Mouse (Mus musculus) heart, embryonic 16.5 days (tissue): Measurements from ENCODE around the gene Sipa1l2. TPM values are rescaled to one million over a fixed set of nuclear protein-coding genes. Genes with fewer than 3 reads are reported as not detected.

ENCODE experiments used
- ATAC-seq: fragments of 200-750 bp; cut with Nextera tagmentation; replicated peaks from 2 replicates; pipeline ENCODE4 v1.8.0; 2017; ENCODE audit warnings: moderate number of reproducible peaks; ENCODE audit not compliant: insufficient read depth, low FRiP score; ENCODE audit errors: extremely low read depth
- H3K27ac ChIP-seq: fragments of 300-500 bp; sonication (generic); 2 replicates; pipeline ENCODE4 v1.5.1; 2014; ENCODE audit warnings: mild to moderate bottlenecking, low read length, control low read depth, moderate library complexity
- H3K27me3 ChIP-seq: fragments of 300-500 bp; sonication (generic); 2 replicates; pipeline ENCODE4 v1.6.1; 2014; ENCODE audit warnings: low read length, mixed read lengths; ENCODE audit not compliant: control insufficient read depth, insufficient read depth
- H3K36me3 ChIP-seq: fragments of 300-500 bp; sonication (generic); 2 replicates; pipeline ENCODE4 v1.6.1; 2014; ENCODE audit not compliant: control insufficient read depth, insufficient read depth
- H3K4me1 ChIP-seq: fragments of 300-500 bp; sonication (generic); 2 replicates; pipeline ENCODE4 v1.6.1; 2014; ENCODE audit warnings: low read length, mixed read lengths; ENCODE audit not compliant: control insufficient read depth, insufficient read depth
- H3K4me2 ChIP-seq: fragments of 300-500 bp; sonication (generic); 2 replicates; pipeline ENCODE4 v1.6.1; 2014; ENCODE audit warnings: low read depth, mild to moderate bottlenecking, control low read depth, low read length
- H3K4me3 ChIP-seq: fragments of 300-500 bp; sonication (generic); 2 replicates; pipeline ENCODE4 v1.5.1; 2014; ENCODE audit warnings: mild to moderate bottlenecking, control low read depth, low read length
- H3K9ac ChIP-seq: fragments of 300-500 bp; sonication (generic); 2 replicates; pipeline ENCODE4 v1.6.1; 2014; ENCODE audit warnings: low read length, control low read depth
- H3K9me3 ChIP-seq: fragments of 300-500 bp; sonication (generic); replicated peaks from 2 replicates; pipeline ENCODE4 v1.6.1; 2016; ENCODE audit warnings: low read length; ENCODE audit not compliant: control insufficient read depth
- WGBS: fragments of 180-500 bp; shearing (Covaris S2); extraction: QIAGEN DNeasy Blood & Tissue Kit; methylation state at CpG from one replicate; pipeline ENCODE4 v1.1.7; 2014; 5-methylcytosine and 5-hydroxymethylcytosine counted together
- polyA plus RNA-seq: library from polyadenylated mRNA; unstranded; fragments of >200 nt; fragmentation: Nextera tagmentation; extraction: Ambion mirVana; gene quantifications from 2 replicates; pipeline ENCODE4 v1.2.1, GENCODE M21; 2015

Sipa1l2 gene
- polyA plus RNA-seq, 1 experiment from 2014 or later: 19.9 TPM

- WGBS: 87% methylated on average over 7 of the region's 7 CpGs
Observed at GRCm38 (mm10) chr8:125586587-125586986, 17.0 kb upstream of the Sipa1l2 start.

GRCm38 (mm10) chr8:125584276-125584675 is 14.7 kb upstream of the Sipa1l2 start:
- peak; percentile 41; the same call in 1 of the 2 replicates for ATAC-seq
- H3K9ac ChIP-seq: no peak overlapping the region
- no peaks in the 10 kb centered on the region for H3K36me3 ChIP-seq
- no peaks in the 10 kb centered on the region for H3K27me3 ChIP-seq
- H3K27ac ChIP-seq: no peak overlapping the region
- no peaks in the 10 kb centered on the region for H3K9me3 ChIP-seq
- H3K4me3 ChIP-seq: no peak overlapping the region
- no peak overlapping the region for H3K4me2 ChIP-seq
- peaks cover 4% of the 10 kb centered on the region; the same call in 1 of the 2 replicates for H3K4me1 ChIP-seq
- 38% methylated on average over 3 of the region's 3 CpGs for WGBS

More at GRCm38 (mm10) chr8:125586587-125586986, 17.0 kb upstream of the Sipa1l2 start:
- Histone ChIP-seq H3K4me3 (no peak overlapping the region), H3K4me1 (peaks cover 4% of the 10 kb centered on the region; the same call in 1 of the 2 replicates), H3K4me2 (no peak overlapping the region), H3K36me3 (no peaks in the 10 kb centered on the region), H3K27ac (no peak overlapping the region), H3K9ac (no peak overlapping the region), H3K27me3 (no peaks in the 10 kb centered on the region), H3K9me3 (no peaks in the 10 kb centered on the region)
- no peak for ATAC-seq

- ATAC-seq: no peak
- peaks cover 4% of the 10 kb centered on the region; the same call in 1 of the 2 replicates for H3K4me1 ChIP-seq
- no peak overlapping the region for H3K9ac ChIP-seq
- no peak overlapping the region for H3K27ac ChIP-seq
- no peak overlapping the region for H3K4me3 ChIP-seq
- H3K4me2 ChIP-seq: no peak overlapping the region
- no peaks in the 10 kb centered on the region for H3K27me3 ChIP-seq
- peaks cover 5% of the 10 kb centered on the region; the same call in 1 of the 2 replicates for H3K9me3 ChIP-seq
- WGBS: 91% methylated on average over 5 of the region's 5 CpGs
- no peaks in the 10 kb centered on the region for H3K36me3 ChIP-seq
Observed at GRCm38 (mm10) chr8:125580426-125580825, 10.8 kb upstream of the Sipa1l2 start.

GRCm38 (mm10) chr8:125576127-125576526 is 6.5 kb upstream of the Sipa1l2 start:
- Histone ChIP-seq H3K4me1 (no peaks in the 10 kb centered on the region), H3K9me3 (peaks cover 6% of the 10 kb centered on the region), H3K27me3 (no peaks in the 10 kb centered on the region), H3K27ac (no peak overlapping the region), H3K36me3 (no peaks in the 10 kb centered on the region), H3K4me3 (no peak overlapping the region), H3K4me2 (no peak overlapping the region), H3K9ac (no peak overlapping the region)
- WGBS: 73% methylated on average over 4 of the region's 4 CpGs
- no peak for ATAC-seq

- H3K27me3 ChIP-seq: no peaks in the 10 kb centered on the region
- H3K9ac ChIP-seq: no peak overlapping the region
- no peak overlapping the region for H3K4me3 ChIP-seq
- no peaks in the 10 kb centered on the region for H3K36me3 ChIP-seq
- peaks cover 9% of the 10 kb centered on the region for H3K9me3 ChIP-seq
- ATAC-seq: no peak
- H3K27ac ChIP-seq: no peak overlapping the region
- H3K4me2 ChIP-seq: no peak overlapping the region
- H3K4me1 ChIP-seq: peaks cover 6% of the 10 kb centered on the region; the same call in 1 of the 2 replicates
- WGBS: 34% methylated on average over 4 of the region's 4 CpGs
Observed at GRCm38 (mm10) chr8:125574280-125574679, 4.7 kb upstream of the Sipa1l2 start.

GRCm38 (mm10) chr8:125572246-125572645 is 2.6 kb upstream of the Sipa1l2 start:
- no peak for ATAC-seq
- Histone ChIP-seq H3K4me2 (no peak overlapping the region), H3K36me3 (no peaks in the 10 kb centered on the region), H3K4me1 (peaks cover 16% of the 10 kb centered on the region), H3K27ac (no peak overlapping the region), H3K27me3 (no peaks in the 10 kb centered on the region), H3K9ac (no peak overlapping the region), H3K9me3 (peaks cover 4% of the 10 kb centered on the region; the same call in 1 of the 2 replicates), H3K4me3 (no peak overlapping the region)
- WGBS: 94% methylated on average over 4 of the region's 4 CpGs

- peak overlapping the region; percentile 96; the same call in 1 of the 2 replicates for H3K4me2 ChIP-seq
- no peak overlapping the region; the same call in 1 of the 2 replicates for H3K4me3 ChIP-seq
Observed at GRCm38 (mm10) chr8:125570835-125571465, 1.3 kb upstream of the Sipa1l2 start.

GRCm38 (mm10) chr8:125570389-125570788 is 781 bp upstream of the Sipa1l2 start:
- Histone ChIP-seq H3K9me3 (peaks cover 4% of the 10 kb centered on the region; the same call in 1 of the 2 replicates), H3K27me3 (no peaks in the 10 kb centered on the region), H3K4me3 (peak overlapping the region; percentile 69), H3K9ac (peak overlapping the region; percentile 85), H3K36me3 (no peaks in the 10 kb centered on the region), H3K4me1 (peaks cover 27% of the 10 kb centered on the region), H3K4me2 (peak overlapping the region; percentile 96), H3K27ac (peak overlapping the region; percentile 87)
- WGBS: 9% methylated on average over 13 of the region's 13 CpGs
- ATAC-seq: no peak; the same call in 1 of the 2 replicates

More at GRCm38 (mm10) chr8:125570835-125571465, 1.3 kb upstream of the Sipa1l2 start:
- H3K9ac ChIP-seq: no peak overlapping the region; the same call in 1 of the 2 replicates
- H3K9me3 ChIP-seq: peaks cover 4% of the 10 kb centered on the region; the same call in 1 of the 2 replicates
- peaks cover 27% of the 10 kb centered on the region for H3K4me1 ChIP-seq
- WGBS: 70% methylated on average over 12 of the region's 12 CpGs
- H3K27me3 ChIP-seq: no peaks in the 10 kb centered on the region
- no peak for ATAC-seq
- H3K36me3 ChIP-seq: no peaks in the 10 kb centered on the region
- H3K27ac ChIP-seq: no peak overlapping the region

GRCm38 (mm10) chr8:125568851-125569532 is 616 bp downstream of the Sipa1l2 start:
- H3K4me1 ChIP-seq: peaks cover 33% of the 10 kb centered on the region
- H3K36me3 ChIP-seq: no peaks in the 10 kb centered on the region
- peaks cover 4% of the 10 kb centered on the region; the same call in 1 of the 2 replicates for H3K9me3 ChIP-seq
- H3K27ac ChIP-seq: peak overlapping the region; percentile 77
- no peaks in the 10 kb centered on the region for H3K27me3 ChIP-seq
- peak overlapping the region; percentile 86 for H3K4me3 ChIP-seq
- peak overlapping the region; percentile 81 for H3K4me2 ChIP-seq
- WGBS: under 1% methylated on average over 39 of the region's 39 CpGs
- peak overlapping the region; percentile 90 for H3K9ac ChIP-seq
- ATAC-seq: peak; percentile 20; the same call in 1 of the 2 replicates
